Mouse (Mus musculus): ENCODE data around the gene Lcn3. TPM values are rescaled to one million over a fixed set of nuclear protein-coding genes. Genes with fewer than 3 reads are reported as not detected.
"Not testable (repeated sequence)": the region's sequence is repeated elsewhere in the genome, so short reads cannot be mapped to it uniquely, and the experiment has no call there.

Gene Lcn3
- polyA plus RNA-seq, 1 experiment, result not detected

- TF ChIP-seq CTCF (IDR thresholded peaks at IDR 0.05; ENCODE audit: borderline replicate concordance, extremely low read depth, insufficient read depth, insufficient read length) (no peak), POLR2A (IDR thresholded peaks at IDR 0.05; ENCODE audit: borderline replicate concordance, extremely low read depth, insufficient read depth, insufficient read length, poor library complexity, severe bottlenecking) (no peak)
- no peak for DNase-seq (ENCODE audit: low read depth)
Measured at GRCm38 (mm10) chr2:25779076-25779475, 13.7 kb downstream of the Lcn3 start.

GRCm38 (mm10) chr2:25780921-25781320, 15.6 kb downstream of the Lcn3 start:
- no peak for TF ChIP-seq POLR2A (IDR thresholded peaks at IDR 0.05; ENCODE audit: borderline replicate concordance, extremely low read depth, insufficient read depth, insufficient read length, poor library complexity, severe bottlenecking)
- no peak for TF ChIP-seq CTCF (IDR thresholded peaks at IDR 0.05; ENCODE audit: borderline replicate concordance, extremely low read depth, insufficient read depth, insufficient read length)

DNA sequence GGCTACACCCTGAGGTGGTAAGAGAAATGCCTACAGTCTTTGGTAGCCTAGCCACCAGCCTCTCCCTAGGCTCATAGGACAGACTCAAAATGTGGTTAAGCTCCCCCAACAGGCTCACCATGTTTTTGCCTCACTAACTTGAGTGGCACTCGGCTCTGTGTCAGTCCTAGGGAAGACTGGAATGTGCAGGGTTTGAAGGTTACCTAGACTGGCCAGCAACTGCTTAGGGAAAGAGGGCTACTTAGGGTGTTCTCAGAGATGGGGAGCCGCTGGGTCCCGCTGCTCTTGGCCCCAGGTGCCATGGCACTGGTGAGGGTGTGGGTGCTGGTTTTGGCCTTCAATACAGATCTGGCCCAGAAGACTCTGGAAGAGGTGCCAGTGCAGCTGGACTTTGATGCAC, 16.6 kb downstream of the Lcn3 start, which contains the start of gene Gm13539:
Gm13539 (plus strand) TSS at position 301 of the 400 bp plus-strand sequence.
- no peak for TF ChIP-seq POLR2A (IDR thresholded peaks at IDR 0.05; ENCODE audit: borderline replicate concordance, extremely low read depth, insufficient read depth, insufficient read length, poor library complexity, severe bottlenecking)
- no peak for TF ChIP-seq CTCF (IDR thresholded peaks at IDR 0.05; ENCODE audit: borderline replicate concordance, extremely low read depth, insufficient read depth, insufficient read length)
- DNase-seq (ENCODE audit: low read depth), result no peak

More at GRCm38 (mm10) chr2:25780921-25781320, 15.6 kb downstream of the Lcn3 start:
- DNase-seq (ENCODE audit: low read depth), result no peak

DNA sequence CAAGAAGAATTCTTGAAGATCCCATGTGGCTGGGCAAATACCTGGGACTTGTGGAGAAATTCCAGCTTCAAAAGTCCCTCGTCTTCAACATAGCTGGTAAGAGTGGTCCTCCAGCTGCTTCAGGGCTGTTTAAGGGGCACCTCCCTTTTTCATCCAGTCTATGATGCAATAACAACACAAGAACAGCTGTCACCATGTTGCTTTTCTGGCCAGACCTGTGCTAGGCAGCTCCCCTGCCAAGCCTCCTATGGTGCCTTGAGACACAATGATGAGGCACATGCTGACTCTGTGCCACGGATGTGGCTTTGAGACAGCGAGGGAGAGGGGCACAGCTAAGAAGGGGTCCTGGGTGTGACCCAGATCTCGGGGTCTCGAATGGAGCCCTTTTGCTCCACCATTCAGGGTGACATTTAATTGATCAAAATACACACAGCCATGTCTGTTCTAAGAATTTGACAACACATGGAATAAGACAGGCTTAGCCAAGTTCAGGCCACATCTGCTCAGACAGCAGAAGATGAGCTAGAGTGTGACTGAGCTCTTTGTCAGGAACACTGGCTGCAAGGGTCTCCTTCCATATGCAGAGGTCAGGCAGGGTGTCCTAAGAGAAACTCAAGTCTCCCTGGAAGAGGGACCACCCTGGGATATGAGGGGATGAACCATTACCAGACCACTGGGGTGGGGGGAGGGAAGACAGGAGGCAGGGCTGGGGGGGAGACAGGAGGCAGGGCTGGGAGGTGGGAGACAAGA, 20.4 kb downstream of the Lcn3 start:
- TF ChIP-seq CTCF (IDR thresholded peaks at IDR 0.05; ENCODE audit: borderline replicate concordance, extremely low read depth, insufficient read depth, insufficient read length), result no peak
- TF ChIP-seq POLR2A (IDR thresholded peaks at IDR 0.05; ENCODE audit: borderline replicate concordance, extremely low read depth, insufficient read depth, insufficient read length, poor library complexity, severe bottlenecking), result no peak
- DNase-seq (ENCODE audit: low read depth), result peak; percentile 1

DNA sequence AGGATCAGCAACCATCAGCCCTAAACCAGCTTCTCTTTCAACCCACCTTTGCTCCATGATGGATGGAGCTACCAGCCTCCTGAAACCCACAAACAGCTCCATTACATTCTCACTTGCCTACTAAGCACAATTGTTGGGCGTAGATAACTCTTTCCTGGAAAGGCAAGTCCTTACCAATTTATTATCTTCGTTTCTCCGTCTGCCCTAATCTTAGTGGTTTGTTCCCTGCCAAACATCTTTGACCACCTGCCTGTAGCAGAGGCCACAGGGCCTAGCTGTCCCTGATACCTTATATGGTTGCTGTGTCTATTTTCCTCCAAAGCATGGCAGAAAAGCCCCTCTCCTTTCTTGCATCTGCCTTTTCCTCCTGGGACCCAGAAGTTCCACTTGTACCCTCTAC, 23.7 kb downstream of the Lcn3 start:
- no peak for DNase-seq (ENCODE audit: low read depth)
- TF ChIP-seq CTCF (IDR thresholded peaks at IDR 0.05; ENCODE audit: borderline replicate concordance, extremely low read depth, insufficient read depth, insufficient read length) (no peak), POLR2A (IDR thresholded peaks at IDR 0.05; ENCODE audit: borderline replicate concordance, extremely low read depth, insufficient read depth, insufficient read length, poor library complexity, severe bottlenecking) (no peak)

DNA sequence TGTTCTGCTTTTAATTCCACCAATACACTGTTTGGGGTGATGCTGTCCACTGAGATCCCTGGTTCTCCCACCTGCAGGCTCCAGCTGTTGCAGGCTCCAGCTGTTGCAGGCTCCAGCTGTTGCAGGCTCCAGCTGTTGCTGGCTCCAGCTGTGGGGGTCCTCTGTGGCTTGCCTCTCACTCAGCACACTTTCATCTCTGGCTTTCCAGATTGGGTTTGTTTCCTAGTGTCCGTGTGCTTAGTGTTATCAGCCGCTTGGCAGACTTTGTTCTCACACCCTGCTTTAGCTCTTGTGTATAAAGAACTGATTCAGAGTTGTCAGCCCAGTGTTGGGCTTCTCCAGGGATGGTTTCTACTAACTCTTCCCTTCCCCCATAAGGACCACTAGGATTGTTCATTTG, 32.3 kb downstream of the Lcn3 start:
- no peak for DNase-seq (ENCODE audit: low read depth)
- TF ChIP-seq POLR2A (IDR thresholded peaks at IDR 0.05; ENCODE audit: borderline replicate concordance, extremely low read depth, insufficient read depth, insufficient read length, poor library complexity, severe bottlenecking) (no peak), CTCF (IDR thresholded peaks at IDR 0.05; ENCODE audit: borderline replicate concordance, extremely low read depth, insufficient read depth, insufficient read length) (no peak)

- TF ChIP-seq CTCF (IDR thresholded peaks at IDR 0.05; ENCODE audit: borderline replicate concordance, extremely low read depth, insufficient read depth, insufficient read length) (no peak), POLR2A (IDR thresholded peaks at IDR 0.05; ENCODE audit: borderline replicate concordance, extremely low read depth, insufficient read depth, insufficient read length, poor library complexity, severe bottlenecking) (no peak)
- DNase-seq (ENCODE audit: low read depth), result no peak
Measured at GRCm38 (mm10) chr2:25798065-25798464, 32.7 kb downstream of the Lcn3 start.

GRCm38 (mm10) chr2:25811711-25812110, 46.3 kb downstream of the Lcn3 start:
- DNase-seq (ENCODE audit: low read depth), result no peak
- TF ChIP-seq POLR2A (IDR thresholded peaks at IDR 0.05; ENCODE audit: borderline replicate concordance, extremely low read depth, insufficient read depth, insufficient read length, poor library complexity, severe bottlenecking) (no peak), CTCF (IDR thresholded peaks at IDR 0.05; ENCODE audit: borderline replicate concordance, extremely low read depth, insufficient read depth, insufficient read length) (no peak)

- DNase-seq (ENCODE audit: low read depth), result no peak
- peak; percentile 12; the same call in 1 of the 2 replicates for TF ChIP-seq CTCF (IDR thresholded peaks at IDR 0.05; ENCODE audit: borderline replicate concordance, extremely low read depth, insufficient read depth, insufficient read length)
- TF ChIP-seq POLR2A (IDR thresholded peaks at IDR 0.05; ENCODE audit: borderline replicate concordance, extremely low read depth, insufficient read depth, insufficient read length, poor library complexity, severe bottlenecking), result no peak
Measured at GRCm38 (mm10) chr2:25813364-25813763, 48.0 kb downstream of the Lcn3 start.

DNA sequence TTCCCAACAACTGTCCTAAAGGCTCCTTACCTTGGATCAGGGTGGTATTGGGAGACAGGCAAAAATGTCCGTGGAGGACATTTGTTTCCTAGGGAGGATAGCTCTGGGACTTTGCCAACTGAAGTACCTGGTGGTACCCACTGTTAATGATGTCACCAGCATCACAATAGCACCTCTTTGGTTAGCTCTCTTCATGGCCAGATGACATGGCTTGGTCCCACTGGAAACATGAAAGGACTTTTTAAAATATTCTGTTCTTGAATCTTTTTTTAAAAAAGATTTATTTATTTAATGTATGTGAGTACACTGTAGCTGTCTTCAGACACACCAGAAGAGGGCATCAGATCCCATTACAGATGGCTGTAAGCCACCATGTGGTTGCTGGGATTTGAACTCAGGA, 50.4 kb downstream of the Lcn3 start, which contains the start of gene Glt6d1:
Glt6d1 (minus strand) TSS at position 101 of the 400 bp plus-strand sequence.
- DNase-seq (ENCODE audit: low read depth), result not testable (repeated sequence)

Other genes starting within 250 kb of the Lcn3 start
- 12.6 and 13.8 TPM in 2 replicates for gene Traf2, start 218.6 kb upstream of the Lcn3 start, polyA plus RNA-seq (2012; rRNA removed)
- gene Edf1, start 207.7 kb upstream of the Lcn3 start, polyA plus RNA-seq (2012; rRNA removed), result 166 and 189 TPM in 2 replicates
- gene Mamdc4, start 190.7 kb upstream of the Lcn3 start, polyA plus RNA-seq (2012; rRNA removed), result 5.0 and 8.2 TPM in 2 replicates
- 138 and 169 TPM in 2 replicates for gene Phpt1, start 190.3 kb upstream of the Lcn3 start, polyA plus RNA-seq (2012; rRNA removed)
- 24.5 and 30.3 TPM in 2 replicates for gene Ajm1, start 183.8 kb upstream of the Lcn3 start, polyA plus RNA-seq (2012; rRNA removed)
- 86.1 and 87.9 TPM in 2 replicates for gene Rabl6, start 157.0 kb upstream of the Lcn3 start, polyA plus RNA-seq (2012; rRNA removed)
- gene Ccdc183, start 147.9 kb upstream of the Lcn3 start, polyA plus RNA-seq (2012; rRNA removed), result 0.03 and 0.07 TPM in 2 replicates
- gene Tmem141, start 143.6 kb upstream of the Lcn3 start, polyA plus RNA-seq (2012; rRNA removed), result 31.7 and 34.8 TPM in 2 replicates
- gene Fcna, start 137.5 kb upstream of the Lcn3 start, polyA plus RNA-seq (2012; rRNA removed), result 0.92 and 0.97 TPM in 2 replicates
- gene Lcn8, start 112.4 kb upstream of the Lcn3 start, polyA plus RNA-seq (2012; rRNA removed), result 0.24 TPM in 1 of 2 replicates, not detected in the other
- not detected in 2 replicates for gene Lcn5, start 107.6 kb upstream of the Lcn3 start, polyA plus RNA-seq (2012; rRNA removed)
- gene Lcn6, start 88.8 kb upstream of the Lcn3 start, polyA plus RNA-seq (2012; rRNA removed), result not detected in 2 replicates
- gene Lcn10, start 82.8 kb upstream of the Lcn3 start, polyA plus RNA-seq (2012; rRNA removed), result not detected in 2 replicates
- not detected in 2 replicates for gene Obp2a, start 65.5 kb upstream of the Lcn3 start, polyA plus RNA-seq (2012; rRNA removed)
- 64.5 and 74.8 TPM in 2 replicates for gene Bmyc, start 58.8 kb upstream of the Lcn3 start, polyA plus RNA-seq (2012; rRNA removed)
- gene Obp2b, start 28.6 kb upstream of the Lcn3 start, polyA plus RNA-seq (2012; rRNA removed), result not detected in 2 replicates
- gene Lcn11, start 11.4 kb downstream of the Lcn3 start, polyA plus RNA-seq (2012; rRNA removed), result not detected in 2 replicates
- gene Gm13539, start 16.7 kb downstream of the Lcn3 start, polyA plus RNA-seq (2012; rRNA removed), result not detected in 2 replicates
- not detected in 2 replicates for gene Glt6d1, start 50.3 kb downstream of the Lcn3 start, polyA plus RNA-seq (2012; rRNA removed)
- gene Lcn9, start 57.6 kb downstream of the Lcn3 start, polyA plus RNA-seq (2012; rRNA removed), result not detected in 2 replicates
- not detected in 2 replicates for gene Sohlh1, start 81.7 kb downstream of the Lcn3 start, polyA plus RNA-seq (2012; rRNA removed)
- 52.1 and 60.1 TPM in 2 replicates for gene Kcnt1, start 98.2 kb downstream of the Lcn3 start, polyA plus RNA-seq (2012; rRNA removed)
- gene Camsap1, start 217.7 kb downstream of the Lcn3 start, polyA plus RNA-seq (2012; rRNA removed), result 32.6 and 71.2 TPM in 2 replicates

All from brain, embryonic 14.5 days (tissue).